Mouse (Mus musculus): ENCODE results near the gene Hectd1.

The Hectd1 gene

DNA sequence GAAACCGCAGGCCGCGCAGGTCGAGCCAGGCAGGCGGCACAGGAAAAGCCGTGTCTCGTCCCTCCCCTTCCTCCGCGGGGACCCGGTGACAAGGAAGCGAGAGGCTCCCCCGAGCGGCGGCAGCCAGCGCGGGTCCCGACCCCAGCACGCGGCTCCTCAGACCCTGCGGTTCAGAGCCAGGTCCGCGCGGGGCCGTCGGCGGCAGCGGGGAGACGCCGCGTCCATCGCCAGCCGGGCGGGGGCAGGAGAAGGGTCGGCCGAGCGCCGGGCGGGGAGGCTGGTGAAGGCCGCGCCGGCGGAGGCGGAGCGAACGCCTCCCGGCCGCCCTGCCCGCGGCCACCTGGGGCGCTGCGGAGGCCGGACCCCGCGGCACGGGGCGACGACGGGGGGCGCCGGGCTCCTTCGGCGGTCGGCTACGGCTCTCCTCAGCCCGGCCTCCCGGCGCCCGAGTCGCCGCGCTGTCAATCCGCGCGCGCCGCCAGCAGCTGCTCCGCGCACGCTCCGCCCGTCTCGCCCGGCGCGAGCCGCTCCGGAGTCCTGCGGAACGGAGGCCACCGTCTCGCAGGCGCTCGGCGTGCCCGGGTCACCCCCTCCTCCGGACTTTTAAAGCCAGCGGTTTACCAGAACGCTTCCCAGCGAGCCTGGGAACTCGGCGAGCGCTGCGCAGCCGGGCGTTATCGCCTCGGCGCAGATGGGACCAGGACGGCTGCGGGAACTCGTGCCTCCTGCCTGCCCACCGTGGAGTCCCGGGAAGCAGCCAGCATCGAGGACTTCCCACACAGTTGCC, at the start of gene Hectd1:
Hectd1 (minus strand) TSS at position 247 of the 787 bp plus-strand sequence.
- peak; percentile 76 for DNase-seq (ENCODE audit: low read depth)

DNA sequence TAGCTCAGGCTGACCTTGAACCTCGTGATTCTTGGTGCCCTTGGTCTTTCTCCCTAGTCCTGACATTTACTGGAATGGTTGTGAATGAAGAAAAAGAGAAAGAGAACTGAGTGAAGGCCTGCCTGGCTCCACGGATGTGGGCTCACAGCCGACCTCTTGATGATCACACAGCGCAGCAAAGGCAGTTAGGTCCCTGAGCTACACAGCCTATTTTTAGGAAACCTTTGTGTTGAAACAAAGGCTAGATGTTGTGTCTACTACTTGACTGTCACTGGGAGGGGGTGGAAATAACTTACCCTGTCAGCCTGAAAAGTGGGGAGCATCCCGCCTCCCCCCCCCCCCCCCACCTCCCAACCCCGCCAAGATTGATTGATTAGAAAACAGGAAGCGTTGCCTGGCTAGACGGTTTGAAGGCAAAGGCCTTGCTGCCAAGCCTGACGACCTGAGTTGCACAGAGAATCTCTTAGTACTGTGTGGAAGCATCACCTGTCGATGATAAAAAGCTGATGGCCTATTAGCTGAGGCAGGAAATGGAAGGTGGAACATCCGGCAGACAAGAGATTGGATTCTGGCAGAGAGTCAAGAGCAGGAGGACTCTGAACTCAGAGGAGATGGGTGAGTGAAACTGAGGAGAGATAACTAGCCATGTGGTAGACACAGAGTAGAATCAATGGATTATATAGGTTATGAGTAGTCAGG, 42.3 kb upstream of the Hectd1 start:
- DNase-seq (ENCODE audit: low read depth), result no peak

DNA sequence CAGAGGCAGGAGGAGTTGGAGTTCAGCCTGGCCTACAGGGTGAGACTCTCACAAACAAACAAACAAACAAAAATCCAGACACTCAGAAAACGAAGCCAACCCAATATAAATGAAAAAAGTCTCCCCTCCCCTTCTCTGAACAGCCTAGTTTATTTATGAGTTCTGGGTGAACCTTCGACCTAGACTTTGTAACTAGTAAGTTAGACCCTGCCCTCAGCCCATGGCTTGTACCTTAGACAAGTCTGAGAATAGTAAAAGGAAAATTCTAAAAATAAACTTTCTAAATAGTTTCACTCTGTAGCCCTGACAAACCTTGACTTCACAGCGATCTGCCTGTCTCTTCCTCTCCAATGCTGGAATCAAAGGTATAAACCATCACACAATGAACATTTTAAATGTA, 40.2 kb upstream of the Hectd1 start:
- DNase-seq (ENCODE audit: low read depth), result no peak

DNA sequence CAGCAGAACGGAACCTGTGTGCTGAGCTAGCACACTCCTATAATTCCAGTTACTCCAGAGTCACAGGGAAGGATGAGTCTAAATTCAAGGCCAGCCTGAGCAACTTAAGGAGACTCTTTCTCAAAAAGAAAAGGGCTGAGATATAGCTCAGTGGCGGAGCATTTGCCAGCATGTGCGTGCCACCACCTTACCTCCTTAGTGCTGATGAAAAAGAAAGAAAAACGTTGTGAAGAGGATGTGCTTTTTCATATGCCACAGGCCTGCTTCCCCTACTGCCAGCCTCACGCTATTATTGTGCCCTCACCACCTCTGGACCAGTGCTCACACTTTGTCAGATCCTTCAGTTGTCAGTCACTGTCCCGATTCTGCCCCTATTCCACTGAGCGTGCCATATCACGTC, 37.7 kb upstream of the Hectd1 start:
- no peak for DNase-seq (ENCODE audit: low read depth)

DNA sequence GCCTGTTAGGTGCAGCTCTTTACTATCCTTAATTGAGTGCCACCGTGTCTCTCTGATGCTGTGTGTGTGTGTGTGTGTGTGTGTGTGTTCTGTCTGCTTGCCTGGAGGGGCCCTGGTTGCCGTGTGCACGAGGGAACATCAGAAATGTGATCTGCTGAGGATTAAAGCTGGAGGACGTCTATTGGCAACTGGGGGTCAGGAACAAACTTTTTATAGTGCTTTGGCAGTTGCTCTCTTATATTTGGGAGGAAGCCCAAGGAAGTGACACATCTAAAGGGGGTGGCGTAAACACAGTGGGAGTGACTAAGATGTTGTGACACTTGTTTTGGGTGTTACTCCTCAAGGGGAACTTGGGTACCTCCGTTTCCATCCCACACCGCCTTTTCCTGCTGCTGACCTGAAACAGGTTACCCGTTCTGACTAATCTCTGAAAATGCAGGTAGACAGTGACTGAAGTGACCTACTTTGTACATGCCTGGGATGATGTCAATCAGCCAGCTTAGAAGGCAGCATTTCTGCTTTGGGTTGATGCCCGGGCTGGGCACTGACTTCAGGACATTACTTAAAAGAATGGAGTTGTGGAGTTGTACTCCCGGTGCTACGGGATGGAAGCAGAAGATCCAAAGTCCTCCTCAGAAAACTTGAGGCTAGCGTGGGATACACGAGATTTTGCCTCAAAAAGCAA, 37.0 kb upstream of the Hectd1 start:
- peak; percentile 93 for DNase-seq (ENCODE audit: low read depth)

DNA sequence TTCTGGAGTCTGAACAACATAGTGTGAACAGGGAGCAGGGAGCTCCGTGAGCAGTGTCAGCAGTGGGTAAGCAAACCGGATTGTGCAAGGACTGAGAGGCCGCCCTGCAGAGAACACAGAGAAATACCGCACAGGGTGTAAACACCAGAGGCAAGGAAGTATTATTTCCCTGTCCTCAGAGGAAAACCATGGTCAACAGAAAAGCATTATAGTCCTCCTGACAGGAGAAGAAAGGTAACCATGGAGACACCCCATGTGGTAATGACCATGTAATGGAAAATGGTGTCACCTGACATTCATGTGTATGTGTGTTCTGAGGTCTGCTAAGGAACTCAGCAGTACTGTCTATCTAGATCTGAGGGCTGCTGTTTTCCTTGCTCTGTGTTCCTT, 36.4 kb upstream of the Hectd1 start:
- DNase-seq (ENCODE audit: low read depth), result peak; percentile 89

DNA sequence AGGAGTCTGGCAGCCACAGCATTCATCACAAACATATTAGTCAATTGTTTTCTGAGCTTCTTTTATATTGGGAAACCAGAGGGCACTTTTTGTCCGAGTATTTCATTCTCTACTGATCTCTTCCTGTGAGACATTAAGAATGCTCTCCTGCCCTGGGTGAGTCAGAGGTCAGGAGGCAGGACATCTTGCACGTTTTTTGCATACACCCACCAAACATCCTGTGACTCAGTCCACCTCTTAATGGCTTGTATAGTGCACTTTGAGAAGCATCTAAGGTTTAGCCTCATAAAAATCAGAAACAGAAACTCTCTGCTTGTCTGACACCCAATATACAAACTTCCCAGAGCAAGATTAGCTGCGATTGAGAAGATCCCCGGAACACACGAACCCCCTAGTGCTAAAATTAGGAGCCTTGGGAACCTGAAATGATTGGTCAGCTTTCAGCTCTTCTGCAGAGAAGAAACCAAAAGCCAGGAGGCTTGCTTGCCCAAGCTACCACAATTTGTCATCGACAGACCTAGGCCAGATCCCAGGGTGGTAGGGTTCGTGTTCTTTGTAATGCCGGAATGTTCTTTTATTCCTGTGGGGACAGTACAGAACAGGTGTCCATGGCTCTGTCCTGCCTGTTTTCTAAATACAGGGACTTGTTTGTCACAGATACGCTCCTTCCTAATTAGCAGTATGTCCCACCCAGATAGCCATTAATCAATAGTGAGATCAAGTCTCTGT, 35.9 kb upstream of the Hectd1 start:
- peak; percentile 93 for DNase-seq (ENCODE audit: low read depth)

DNA sequence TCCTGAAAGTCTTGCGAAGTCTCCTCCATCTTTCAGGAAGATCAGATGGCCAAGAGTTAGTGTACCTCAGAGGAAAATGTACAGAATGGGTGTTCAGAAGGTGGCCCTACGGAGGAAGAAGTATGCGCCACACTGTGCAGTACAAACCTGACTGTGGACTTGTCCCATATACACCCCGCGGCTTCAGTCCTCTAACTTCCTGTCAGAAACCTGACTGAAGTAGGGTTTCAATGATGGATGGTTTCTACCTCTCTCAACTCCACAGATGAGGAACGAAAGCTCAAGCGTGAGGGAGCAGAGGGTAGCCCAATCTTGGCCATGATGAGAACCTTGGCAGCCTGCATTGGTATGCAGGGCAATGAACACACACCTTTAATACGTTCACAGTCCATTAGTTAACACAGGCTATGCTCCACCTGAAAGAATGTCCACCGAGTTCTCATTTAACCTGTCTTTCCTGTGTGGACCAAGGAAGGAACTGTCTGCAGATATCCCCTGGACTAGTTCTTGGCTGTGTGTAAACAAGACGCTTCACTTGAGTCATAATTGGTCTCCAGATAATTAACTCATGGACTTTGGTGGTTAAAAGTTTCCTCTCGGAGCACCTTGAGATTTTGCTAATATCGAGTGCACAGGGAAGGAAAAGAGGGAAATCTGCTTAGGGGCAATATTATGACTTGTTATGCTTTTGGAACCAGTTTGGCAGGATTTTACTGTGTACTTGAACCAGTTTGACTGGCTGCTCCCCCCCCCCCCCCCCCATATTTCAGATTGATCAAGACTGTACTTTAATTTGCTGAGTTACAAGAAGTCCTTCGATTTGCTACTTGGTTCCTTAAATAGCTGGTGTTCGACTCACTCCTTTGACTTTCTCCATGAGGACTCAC, 34.0 kb upstream of the Hectd1 start:
- no peak for DNase-seq (ENCODE audit: low read depth)

DNA sequence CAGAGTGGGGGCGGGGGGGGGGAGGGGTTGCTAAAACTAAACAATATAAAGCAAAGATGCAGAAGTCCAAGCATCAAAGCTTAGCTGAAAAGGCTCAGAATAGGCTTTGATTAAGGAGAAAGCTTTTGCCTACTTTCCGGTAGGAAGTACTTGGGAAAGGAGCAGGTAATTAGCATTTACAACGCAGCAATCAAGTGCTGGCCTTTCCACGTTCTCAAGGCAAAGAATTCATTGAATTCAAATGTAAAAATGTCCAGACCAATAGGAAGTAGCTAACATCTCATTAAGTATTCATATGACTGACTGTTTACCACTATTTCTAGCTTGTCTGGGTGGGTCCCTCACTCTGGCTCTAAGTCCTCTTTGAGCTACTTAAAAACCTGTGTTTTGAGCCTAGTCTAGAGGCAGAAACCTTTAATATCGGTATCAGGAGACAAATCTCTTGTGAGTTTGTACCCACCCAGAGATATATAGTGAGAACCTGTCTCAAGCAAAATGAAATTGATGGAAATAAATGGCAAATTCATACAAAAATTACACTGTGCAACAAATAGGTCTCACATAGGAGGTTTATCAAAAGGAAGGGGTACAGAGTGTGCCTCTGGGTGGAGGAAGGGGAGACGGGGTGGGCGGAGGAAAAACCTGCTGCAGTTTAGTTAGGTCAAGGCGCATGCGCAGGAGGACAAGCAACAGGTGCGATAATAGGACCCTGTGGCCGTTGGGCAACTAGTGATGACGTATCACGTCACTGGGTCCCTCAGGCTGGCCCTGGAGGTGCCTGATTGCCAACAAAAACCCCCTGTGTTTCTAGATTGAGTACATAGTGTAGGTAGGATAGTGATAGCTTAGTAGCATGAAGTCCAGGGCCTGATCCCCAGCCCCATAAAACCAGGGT, 29.0 kb upstream of the Hectd1 start:
- DNase-seq (ENCODE audit: low read depth), result no peak

DNA sequence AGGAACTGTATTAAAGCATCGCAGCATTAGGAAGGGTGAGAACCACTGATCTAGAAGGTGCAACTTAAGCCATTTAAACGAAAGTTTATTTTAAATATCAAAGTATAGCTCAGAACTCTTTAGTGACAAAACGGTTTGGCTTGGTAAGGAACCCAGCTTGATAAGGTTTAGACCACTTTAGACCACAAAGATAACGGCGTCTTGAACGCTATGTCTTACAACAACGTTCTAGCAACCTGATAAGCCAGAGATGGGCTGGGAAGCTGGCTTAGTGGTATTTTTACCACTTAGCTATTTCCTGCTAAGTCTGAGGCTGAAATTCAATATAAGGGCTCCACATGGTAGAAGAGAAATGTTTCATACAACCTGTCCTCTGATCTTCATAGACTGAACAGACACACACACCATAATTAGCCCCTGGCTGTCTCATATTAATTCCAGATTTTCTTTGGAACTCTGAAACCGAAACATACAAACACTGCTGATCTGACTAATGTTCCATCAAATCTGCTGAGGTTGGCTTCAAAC, 27.5 kb upstream of the Hectd1 start:
- peak; percentile 94 for DNase-seq (ENCODE audit: low read depth)

DNA sequence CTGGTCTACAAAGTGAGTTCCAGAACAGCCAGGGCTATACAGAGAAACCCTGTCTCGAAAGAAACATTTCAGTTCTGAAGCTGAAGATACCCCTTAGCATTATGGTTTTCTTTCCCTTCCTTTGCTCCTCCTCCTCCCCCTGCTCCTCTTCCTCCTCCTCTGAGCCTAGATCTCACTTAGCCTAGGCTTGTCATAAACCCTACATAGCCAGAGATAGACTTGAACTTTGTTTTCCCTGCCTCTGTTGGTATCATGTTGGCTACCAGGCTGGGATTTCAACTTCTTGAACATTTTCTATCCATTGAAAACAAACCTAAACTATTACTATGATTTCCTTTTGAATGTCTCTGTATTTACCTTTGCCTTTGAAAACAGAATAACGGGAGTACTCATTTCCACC, 26.5 kb upstream of the Hectd1 start:
- no peak for DNase-seq (ENCODE audit: low read depth)

DNA sequence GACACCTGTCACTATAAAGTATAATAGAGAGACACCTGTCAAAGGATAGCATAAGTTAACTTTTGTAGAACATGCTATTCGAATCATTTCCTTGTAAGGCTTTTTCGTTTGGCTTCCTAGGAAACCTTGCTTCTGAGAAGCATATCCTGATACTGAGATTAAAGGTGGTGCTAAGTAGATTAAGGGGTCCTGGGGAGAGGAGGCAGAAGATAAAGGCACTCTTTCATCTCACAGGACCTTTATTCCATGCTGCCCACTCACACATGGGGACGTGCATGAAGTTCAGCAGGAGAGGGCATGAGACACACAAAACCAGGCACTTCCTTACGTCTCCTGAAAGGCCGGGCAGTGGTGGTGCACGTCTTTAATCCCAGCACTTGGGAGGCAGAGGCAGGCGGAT, 26.1 kb upstream of the Hectd1 start:
- DNase-seq (ENCODE audit: low read depth), result no peak

DNA sequence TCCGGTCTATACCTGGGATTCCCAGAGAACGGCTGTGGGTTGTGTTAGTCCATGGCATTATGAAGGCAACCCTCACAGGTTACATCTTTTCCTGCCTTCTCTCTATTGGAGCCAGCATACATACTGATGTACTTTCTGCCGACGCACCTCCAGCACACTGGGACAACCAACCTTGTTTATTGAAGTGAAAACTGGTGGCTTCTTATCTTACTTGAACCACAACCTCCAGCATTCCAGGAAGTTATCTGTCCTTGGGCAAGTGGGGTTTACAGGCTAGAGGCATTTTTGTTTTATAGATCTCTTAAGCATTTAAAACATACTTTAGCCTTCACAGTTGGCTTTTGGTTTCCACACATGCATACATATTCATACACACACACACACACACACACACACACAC, 22.3 kb upstream of the Hectd1 start:
- peak; percentile 67 for DNase-seq (ENCODE audit: low read depth)

DNA sequence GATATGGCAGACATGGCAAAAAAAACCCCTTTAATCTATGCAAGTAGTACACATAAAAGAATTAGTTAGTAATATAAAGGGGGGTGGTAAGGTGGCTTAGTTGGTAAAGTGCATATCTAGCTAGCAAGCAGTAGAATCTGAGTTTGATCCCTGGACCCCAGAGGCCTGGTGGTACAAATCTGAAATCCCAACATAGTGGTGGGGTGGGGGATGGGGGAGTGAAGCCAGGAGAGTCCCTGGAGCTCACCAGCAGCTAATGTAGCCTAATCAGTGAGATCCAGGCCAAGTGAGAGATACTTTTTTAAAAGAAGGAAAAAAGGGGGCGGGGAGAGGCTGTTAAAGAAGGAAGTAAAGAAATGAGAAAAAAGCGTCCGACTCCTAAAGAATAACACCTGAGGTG, 21.8 kb upstream of the Hectd1 start:
- no peak for DNase-seq (ENCODE audit: low read depth)

DNA sequence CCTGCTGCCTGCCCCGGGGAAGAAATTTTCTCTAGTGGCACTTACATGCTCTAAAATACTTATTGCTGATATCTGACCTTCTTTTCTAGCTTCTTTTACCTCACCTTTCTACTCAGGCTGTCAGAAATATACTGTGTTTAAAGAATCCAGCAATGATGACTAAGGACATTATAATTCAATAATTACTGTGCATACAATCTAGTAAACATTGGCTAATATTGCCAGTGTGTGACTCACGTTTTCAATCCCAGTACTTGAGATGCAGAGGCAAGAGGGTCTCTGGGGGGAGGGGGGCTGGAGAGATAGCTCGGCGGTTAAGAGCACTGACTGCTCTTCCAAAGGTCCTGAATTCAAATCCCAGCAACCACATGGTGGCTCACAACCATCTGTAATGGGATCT, 21.0 kb upstream of the Hectd1 start:
- no peak for DNase-seq (ENCODE audit: low read depth)

DNA sequence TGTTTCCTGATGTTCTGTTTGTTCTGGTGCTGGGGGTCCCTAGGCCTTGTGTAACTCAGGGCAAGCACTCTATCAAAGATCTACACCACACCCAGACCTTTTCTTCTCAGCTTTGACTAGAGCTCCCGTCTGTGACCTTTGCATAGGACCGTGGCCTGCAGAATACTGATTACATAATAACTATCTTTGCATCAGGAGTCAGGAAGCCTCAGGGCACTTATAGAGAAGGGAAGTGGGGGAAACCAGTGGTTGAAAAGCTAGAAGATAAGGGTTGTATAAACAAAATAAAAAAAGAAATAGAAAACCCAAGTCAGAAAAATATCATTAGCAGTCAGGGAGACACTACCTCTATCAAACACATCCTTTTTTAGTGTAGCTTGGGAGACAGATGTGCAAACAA, 20.6 kb upstream of the Hectd1 start:
- DNase-seq (ENCODE audit: low read depth), result peak; percentile 91

DNA sequence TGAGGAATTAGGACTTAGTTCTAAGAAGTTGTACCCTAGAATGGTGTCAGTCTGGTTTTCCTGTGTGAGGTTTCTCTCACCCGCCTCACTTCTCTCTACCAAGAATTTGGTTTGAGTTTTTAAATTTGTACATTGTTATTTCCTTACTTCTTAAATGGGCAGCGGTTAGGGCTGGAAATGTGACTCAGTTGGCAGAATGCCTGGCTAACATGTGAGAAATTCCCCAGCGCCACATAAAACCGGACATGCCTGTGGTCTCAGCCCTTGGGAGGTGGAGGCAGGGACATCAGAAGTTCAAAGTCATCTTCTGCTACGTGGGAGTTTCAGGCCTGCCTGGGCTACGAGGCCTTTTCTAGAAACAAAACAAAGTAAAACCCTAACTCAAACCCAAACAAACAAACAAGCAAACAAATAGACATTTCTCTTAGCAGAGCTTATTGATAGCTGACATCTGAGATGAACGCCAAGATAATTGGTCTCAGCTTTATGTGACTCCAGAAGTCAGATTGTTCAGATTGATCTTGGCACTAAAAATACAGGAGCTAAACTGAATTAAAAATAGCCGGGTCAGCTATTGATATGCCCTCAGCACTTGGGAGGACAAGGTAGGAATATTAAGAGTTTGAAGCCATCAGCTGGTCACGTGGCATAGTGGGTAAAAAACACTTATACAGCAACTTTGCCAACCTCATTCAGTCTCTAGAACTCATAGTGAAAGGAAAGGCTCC, 18.8 kb upstream of the Hectd1 start:
- peak; percentile 99 for DNase-seq (ENCODE audit: low read depth)

DNA sequence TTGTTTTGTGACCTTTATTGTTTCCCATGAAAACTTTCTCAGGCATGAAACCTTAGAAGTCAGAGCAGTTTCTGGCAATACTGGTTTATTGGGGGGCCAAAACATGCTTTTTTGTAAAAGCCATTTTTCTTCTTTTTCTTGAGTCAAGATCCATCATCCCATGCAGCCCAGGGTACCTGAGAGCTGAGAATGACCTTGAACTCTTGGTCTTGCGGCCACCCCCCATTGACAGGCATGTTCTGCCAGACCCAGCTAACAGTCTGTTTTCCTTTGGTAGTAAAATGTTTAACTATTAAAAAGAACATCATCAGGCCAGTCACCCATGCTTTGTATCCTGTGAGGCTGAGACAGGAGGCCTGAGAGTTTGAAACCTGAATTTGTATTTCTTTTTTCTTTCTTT, 15.9 kb upstream of the Hectd1 start:
- DNase-seq (ENCODE audit: low read depth), result no peak

DNA sequence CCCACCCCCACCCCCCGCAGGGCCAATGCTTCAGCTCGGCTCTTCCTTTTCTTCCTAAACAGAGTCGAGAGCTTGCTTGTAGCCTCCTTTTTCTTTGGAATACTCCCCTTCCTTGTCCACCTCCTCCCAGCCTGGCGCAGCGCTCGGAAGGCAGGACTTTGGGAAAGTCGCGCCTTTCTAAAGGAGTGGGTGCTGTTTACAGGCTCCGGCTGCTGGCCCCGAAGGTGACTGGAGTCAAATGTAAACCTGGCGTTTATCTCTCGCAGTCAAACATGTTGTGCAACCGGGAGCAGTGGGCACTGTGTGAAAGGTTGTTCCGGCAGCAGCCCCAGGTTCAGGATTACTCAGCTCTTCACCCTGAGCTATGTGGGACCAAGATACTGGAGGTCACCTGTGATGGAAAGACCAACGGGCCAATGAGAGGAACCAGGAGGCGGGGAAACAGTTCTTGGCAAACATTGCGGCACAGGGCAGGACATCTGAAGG, 15.5 kb upstream of the Hectd1 start:
- DNase-seq (ENCODE audit: low read depth), result peak; percentile 98

All from 416B (cell line).